Comparison of ENCODE assay signal across 8 mouse cellular contexts in genomic region chr11:107131749-107132421, GRCm38 (mm10). TPM values are rescaled to one million over a fixed set of nuclear protein-coding genes. Genes with fewer than 3 reads are reported as not detected.
DNase-seq lines count a peak whose midpoint lies in the region; ATAC-seq and TF ChIP-seq lines count a peak whose summit lies in the region.

Gene Bptf, minus strand, starts transcription at chr11:107132127.

- dilution Hi-C loops in CH12.LX (cut with MboI; ENCODE audit: extremely low pct_ligation_motif_present, extremely low pct_unique_long_range_greater_than_20kb, low sequenced_read_pairs), result no loop called here

- peaks cover 0 to 40% of the 10 kb centered on the region in 2 experiments; a peak in 2 of 4 replicates for H3K4me1 ChIP-seq in CH12.LX (ENCODE audit: control insufficient read depth in 1 of 2, insufficient read depth in 2 of 2)
- H3K4me1 ChIP-seq in forebrain, embryonic 11.5 days (replicated peaks; ENCODE audit: control insufficient read depth, insufficient read depth, low read length), result peaks cover 3% of the 10 kb centered on the region; the same call in 1 of the 2 replicates
- peaks cover 19% of the 10 kb centered on the region for H3K4me1 ChIP-seq in heart, embryonic 15.5 days (replicated peaks)
- peaks cover 43% of the 10 kb centered on the region for H3K4me1 ChIP-seq in liver, embryonic 15.5 days (replicated peaks)
- H3K4me1 ChIP-seq in neural tube, embryonic 11.5 days (ENCODE audit: control insufficient read depth, insufficient read depth, low read length), result peaks cover 9% of the 10 kb centered on the region
- H3K4me1 ChIP-seq in stomach, embryonic 16.5 days (ENCODE audit: control insufficient read depth, insufficient read depth, low read length), result peaks cover 12% of the 10 kb centered on the region

- H3K4me2 ChIP-seq in CH12.LX (ENCODE audit: insufficient read depth, low read depth, poor library complexity, severe bottlenecking), result peak within 1 kb of the TSS; percentile 87
- peak within 1 kb of the TSS; percentile 76 for H3K4me2 ChIP-seq in forebrain, embryonic 11.5 days (ENCODE audit: low read depth, low read length, severe bottlenecking)
- H3K4me2 ChIP-seq in heart, embryonic 15.5 days, result peak within 1 kb of the TSS; percentile 82
- peak within 1 kb of the TSS; percentile 92 for H3K4me2 ChIP-seq in liver, embryonic 15.5 days
- H3K4me2 ChIP-seq in neural tube, embryonic 11.5 days (ENCODE audit: low read depth), result peak within 1 kb of the TSS; percentile 71
- H3K4me2 ChIP-seq in stomach, embryonic 16.5 days (ENCODE audit: low read depth, low read length), result peak within 1 kb of the TSS; percentile 89

- peak within 1 kb of the TSS; percentile 77 to 92 (median 89) for H3K4me3 ChIP-seq in CH12.LX (replicated peaks in 1 of 3; ENCODE audit: low read depth in 2 of 3, low read length in 2 of 3, poor library complexity in 1 of 3)
- peak within 1 kb of the TSS; percentile 76 for H3K4me3 ChIP-seq in forebrain, embryonic 11.5 days (ENCODE audit: low read depth, low read length)
- peak within 1 kb of the TSS; percentile 73 for H3K4me3 ChIP-seq in heart, embryonic 15.5 days
- H3K4me3 ChIP-seq in liver, embryonic 15.5 days (replicated peaks), result peak within 1 kb of the TSS; percentile 93
- H3K4me3 ChIP-seq in neural tube, embryonic 11.5 days (ENCODE audit: low read depth, low read length), result peak within 1 kb of the TSS; percentile 96
- peak within 1 kb of the TSS; percentile 88 for H3K4me3 ChIP-seq in stomach, embryonic 16.5 days (replicated peaks; ENCODE audit: low read length)

- in situ Hi-C loops in CH12.LX (cut with MboI; ENCODE audit: low pct_ligation_motif_present, low pct_unique_long_range_greater_than_20kb, low sequenced_read_pairs), result no loop called here

- ATAC-seq in forebrain, embryonic 11.5 days (replicated peaks; ENCODE audit: low FRiP score), result peak; percentile 98
- peak; percentile 95 for ATAC-seq in heart, embryonic 15.5 days (replicated peaks; ENCODE audit: insufficient number of reproducible peaks, insufficient read depth, low FRiP score, low read depth)
- peak; percentile 96 for ATAC-seq in liver, embryonic 15.5 days (ENCODE audit: insufficient read depth)
- peak; percentile 97 for ATAC-seq in neural tube, embryonic 11.5 days (ENCODE audit: insufficient read depth, low FRiP score, low TSS enrichment)
- ATAC-seq in stomach, embryonic 16.5 days (ENCODE audit: insufficient read depth, low FRiP score), result peak; percentile 97

- TF ChIP-seq CTCF in CH12.LX (conservative IDR thresholded peaks at IDR 0.05 in 1 of 2, IDR thresholded peaks at IDR 0.05 in 1 of 2; ENCODE audit: low read depth in 2 of 2, low read length in 2 of 2), result peak; percentile 29 to 99; a peak in 3 of 4 replicates

- peaks cover 38% of the 10 kb centered on the region for H3K79me2 ChIP-seq in CH12.LX (replicated peaks; ENCODE audit: control insufficient read depth, extremely low read depth, insufficient read depth, poor library complexity, severe bottlenecking)

- peak within 1 kb of the TSS; percentile 98 for H3K9ac ChIP-seq in CH12.LX (ENCODE audit: insufficient read depth, low read depth)
- peak within 1 kb of the TSS; percentile 86 for H3K9ac ChIP-seq in forebrain, embryonic 11.5 days (ENCODE audit: low read length)
- H3K9ac ChIP-seq in heart, embryonic 15.5 days, result peak within 1 kb of the TSS; percentile 99
- H3K9ac ChIP-seq in liver, embryonic 15.5 days, result peak within 1 kb of the TSS; percentile 98
- H3K9ac ChIP-seq in neural tube, embryonic 11.5 days (ENCODE audit: low read length), result peak within 1 kb of the TSS; percentile 99
- peak within 1 kb of the TSS; percentile 100 for H3K9ac ChIP-seq in stomach, embryonic 16.5 days (ENCODE audit: low read length)

- 0% methylated on average over 34 of the region's 94 CpGs for WGBS in forebrain, embryonic 11.5 days
- WGBS in heart, embryonic 15.5 days, result under 1% methylated on average over 34 of the region's 94 CpGs
- WGBS in liver, embryonic 15.5 days (ENCODE audit: insufficient replicate concordance), result 0% methylated on average over 24 of the region's 94 CpGs
- 0% methylated on average over 3 of the region's 94 CpGs for WGBS in neural tube, embryonic 11.5 days
- under 1% methylated on average over 54 of the region's 94 CpGs for WGBS in stomach, embryonic 16.5 days

- no peaks in the 10 kb centered on the region for H3K9me3 ChIP-seq in CH12.LX (replicated peaks; ENCODE audit: low read length)
- no peaks in the 10 kb centered on the region for H3K9me3 ChIP-seq in forebrain, embryonic 11.5 days (ENCODE audit: control insufficient read depth, low read length)
- no peaks in the 10 kb centered on the region for H3K9me3 ChIP-seq in heart, embryonic 15.5 days (replicated peaks)
- H3K9me3 ChIP-seq in liver, embryonic 15.5 days (replicated peaks), result no peaks in the 10 kb centered on the region
- no peaks in the 10 kb centered on the region for H3K9me3 ChIP-seq in neural tube, embryonic 11.5 days (ENCODE audit: control insufficient read depth, low read length)
- H3K9me3 ChIP-seq in stomach, embryonic 16.5 days (replicated peaks; ENCODE audit: control insufficient read depth, low read length), result no peaks in the 10 kb centered on the region

- peak within 1 kb of the TSS; percentile 62 for H3K27ac ChIP-seq in CH12.LX (ENCODE audit: insufficient read depth, low read depth)
- peak within 1 kb of the TSS; percentile 92 for H3K27ac ChIP-seq in forebrain, embryonic 11.5 days (ENCODE audit: low read depth, low read length)
- peak within 1 kb of the TSS; percentile 90 for H3K27ac ChIP-seq in heart, embryonic 15.5 days
- peak within 1 kb of the TSS; percentile 90 for H3K27ac ChIP-seq in liver, embryonic 15.5 days (replicated peaks)
- H3K27ac ChIP-seq in neural tube, embryonic 11.5 days (ENCODE audit: low read depth, low read length), result peak within 1 kb of the TSS; percentile 98
- peak within 1 kb of the TSS; percentile 96 for H3K27ac ChIP-seq in stomach, embryonic 16.5 days (ENCODE audit: low read length)

- TF ChIP-seq EP300 in CH12.LX (IDR thresholded peaks at IDR 0.05; ENCODE audit: low read length), result no peak

- peak; percentile 91 for DNase-seq in CH12.LX (ENCODE audit: extremely low read depth)
- peak; percentile 70 for DNase-seq in c-Kit-positive CD71-positive TER-119-negative erythroid progenitor cells, embryonic 14.5 days (ENCODE audit: low read depth)
- peak; percentile 95 for DNase-seq in forebrain, embryonic 11.5 days (ENCODE audit: low spot score)
- peak; percentile 89 to 95 for DNase-seq in kidney, postnatal 25 days
- peak; percentile 94 for DNase-seq in neural tube, embryonic 11.5 days (ENCODE audit: low spot score)

- H3K36me3 ChIP-seq in CH12.LX (replicated peaks in 1 of 2; ENCODE audit: control insufficient read depth in 1 of 2, insufficient read depth in 1 of 2, low read length in 1 of 2), result peaks cover 0 to 8% of the 10 kb centered on the region in 2 experiments
- no peaks in the 10 kb centered on the region for H3K36me3 ChIP-seq in forebrain, embryonic 11.5 days (ENCODE audit: control insufficient read depth, insufficient read depth, low read length)
- H3K36me3 ChIP-seq in heart, embryonic 15.5 days, result no peaks in the 10 kb centered on the region
- no peaks in the 10 kb centered on the region for H3K36me3 ChIP-seq in liver, embryonic 15.5 days (replicated peaks)
- no peaks in the 10 kb centered on the region for H3K36me3 ChIP-seq in neural tube, embryonic 11.5 days (ENCODE audit: control insufficient read depth, insufficient read depth, low read length)
- no peaks in the 10 kb centered on the region for H3K36me3 ChIP-seq in stomach, embryonic 16.5 days (ENCODE audit: control insufficient read depth, insufficient read depth, low read length)

- peak; percentile 20 for TF ChIP-seq RAD21 in CH12.LX (IDR thresholded peaks at IDR 0.05; ENCODE audit: low read depth, low read length)

- no peaks in the 10 kb centered on the region for H3K27me3 ChIP-seq in CH12.LX (replicated peaks)
- no peaks in the 10 kb centered on the region for H3K27me3 ChIP-seq in forebrain, embryonic 11.5 days (ENCODE audit: control insufficient read depth, insufficient read depth, low read length)
- H3K27me3 ChIP-seq in heart, embryonic 15.5 days, result no peaks in the 10 kb centered on the region
- no peaks in the 10 kb centered on the region for H3K27me3 ChIP-seq in liver, embryonic 15.5 days
- H3K27me3 ChIP-seq in neural tube, embryonic 11.5 days (ENCODE audit: control insufficient read depth, insufficient read depth, low read length), result no peaks in the 10 kb centered on the region
- H3K27me3 ChIP-seq in stomach, embryonic 16.5 days (ENCODE audit: control insufficient read depth, insufficient read depth, low read length), result no peaks in the 10 kb centered on the region

- peak; percentile 81 for TF ChIP-seq POLR2A in CH12.LX (IDR thresholded peaks at IDR 0.05; ENCODE audit: low read depth, low read length)

TF ChIP-seq in CH12.LX, 34 proteins besides CTCF, POLR2A, EP300 and RAD21 (continues in another document):
- TF ChIP-seq MXI1 (IDR thresholded peaks at IDR 0.05; ENCODE audit: low read depth, low read length), result no peak
- peak; percentile 90 for TF ChIP-seq MAX (IDR thresholded peaks at IDR 0.05; ENCODE audit: low read length)
- no peak for TF ChIP-seq MAFK (IDR thresholded peaks at IDR 0.05; ENCODE audit: insufficient replicate concordance, low read length)
- 0 out of 2 replicates have a peak, but pooled peaks have one; percentile 73 for TF ChIP-seq UBTF (IDR thresholded peaks at IDR 0.05; ENCODE audit: low read depth, low read length)
- TF ChIP-seq SMC3 (IDR thresholded peaks at IDR 0.05; ENCODE audit: low read depth, low read length), result peak; percentile 58
- TF ChIP-seq HCFC1 (IDR thresholded peaks at IDR 0.05; ENCODE audit: low read depth, low read length), result peak; percentile 52
- TF ChIP-seq ELF1 (IDR thresholded peaks at IDR 0.05; ENCODE audit: low read depth, low read length), result peak; percentile 55
- no peak for TF ChIP-seq TBP (conservative IDR thresholded peaks at IDR 0.05; ENCODE audit: low read depth, low read length)
- TF ChIP-seq CHD2 (IDR thresholded peaks at IDR 0.05; ENCODE audit: low read length), result peak; percentile 62; the same call in 1 of the 2 replicates
- TF ChIP-seq ZMIZ1 (IDR thresholded peaks at IDR 0.05; ENCODE audit: low read depth, low read length), result peak; percentile 85
- TF ChIP-seq RCOR1 (conservative IDR thresholded peaks at IDR 0.05; ENCODE audit: low read depth, low read length), result peak; percentile 74
- no peak for TF ChIP-seq GABPA (IDR thresholded peaks at IDR 0.05; ENCODE audit: insufficient replicate concordance, low read depth, low read length)

RNA-seq across cellular contexts. Expression of gene Bptf, which starts in this region (rescaled TPM):
- total RNA-seq in CH12.LX (2012; rRNA removed), result 28.0 and 29.6 TPM in 2 replicates
- total RNA-seq in CH12.LX (2014; rRNA removed), result 22.1 and 22.2 TPM in 2 replicates
- 55.6 and 63.9 TPM in 2 replicates for polyA plus RNA-seq in CH12.LX (2012; ENCODE audit: insufficient read length, low read depth)
- polyA plus RNA-seq in forebrain, embryonic 11.5 days (2014; fragmentation: Nextera tagmentation; extraction: Ambion mirVana), result 49.6 and 50.6 TPM in 2 replicates
- 16.1 and 18.9 TPM in 2 replicates for polyA plus RNA-seq in heart, embryonic 15.5 days (2015; fragmentation: Nextera tagmentation; extraction: Ambion mirVana)
- polyA plus RNA-seq in liver, embryonic 15.5 days (2015; fragmentation: Nextera tagmentation; extraction: Ambion mirVana), result 7.8 and 8.4 TPM in 2 replicates
- polyA plus RNA-seq in neural tube, embryonic 11.5 days (2014; fragmentation: Nextera tagmentation; extraction: Ambion mirVana), result 37.6 and 39.3 TPM in 2 replicates
- polyA plus RNA-seq in stomach, embryonic 16.5 days (2015; fragmentation: Nextera tagmentation; extraction: Ambion mirVana), result 22.8 and 27.4 TPM in 2 replicates

Comparison
In these comparisons a context has a peak if more than half of its experiments do, and no peak if none do; other contexts are left out.
1. Peak in every context shown above with its lines: DNase-seq, ATAC-seq, H3K4me3 ChIP-seq and H3K27ac ChIP-seq.